29 mouse cellular contexts compared by ENCODE assay signal in genomic region chr17:23862926-23863325, GRCm38 (mm10). TPM values are rescaled to one million over a fixed set of nuclear protein-coding genes. Genes with fewer than 3 reads are reported as not detected.
"Had no signal": no experiment of that assay in that cellular context is flagged by ENCODE, and none has a peak within 500 bp of the region (broad histone marks: within the 10 kb centered on the region; RNA-seq: fewer than 3 reads in every experiment).

No protein-coding gene starts in this region.

- H3K4me3 ChIP-seq: heart, embryonic 13.5 days; heart, embryonic 15.5 days; hindbrain, embryonic 13.5 days; hindbrain, embryonic 15.5 days; left cerebral cortex, adult 2 months; limb, embryonic 10.5 days; limb, embryonic 12.5 days; liver, embryonic 13.5 days; liver, embryonic 15.5 days had no signal

- H3K27ac ChIP-seq: heart, embryonic 13.5 days; heart, embryonic 15.5 days; hindbrain, embryonic 13.5 days; hindbrain, embryonic 15.5 days; hindbrain, postnatal 0 days; left cerebral cortex, adult 2 months; limb, embryonic 10.5 days; limb, embryonic 12.5 days; liver, embryonic 13.5 days; liver, embryonic 15.5 days had no signal

- DNase-seq: gastrocnemius, postnatal 10 days; gastrocnemius, postnatal 36 days; heart, adult 18-20 months; heart, postnatal 14 days; heart, postnatal 36 days; kidney, adult 18-20 months; kidney, adult 8-10 months; kidney, postnatal 14 days; layer of hippocampus, adult 9-11 months; liver; liver, embryonic 13.5 days; liver, postnatal 0 days had no signal

RNA-seq across cellular contexts. Expression of gene Prss21, which starts 4.9 kb away (rescaled TPM):
- total RNA-seq: gastrocnemius, adult 18-20 months; gastrocnemius, postnatal 10 days; gastrocnemius, postnatal 36 days; heart, adult 18-20 months; heart, adult 8-10 months; heart, postnatal 14 days; heart, postnatal 36 days; hematopoietic stem cell, adult 5-6 weeks; hindbrain, postnatal 0 days; layer of hippocampus, adult 18-20 months; layer of hippocampus, adult 8-10 months; layer of hippocampus, postnatal 14 days; left cerebral cortex, adult 2 months; left cerebral cortex, postnatal 14 days; left cerebral cortex, postnatal 36 days had no signal

RNA-seq across cellular contexts. Expression of gene Dcpp1, which starts 17.8 kb away (rescaled TPM):
- total RNA-seq: gastrocnemius, adult 18-20 months; gastrocnemius, postnatal 10 days; gastrocnemius, postnatal 36 days; heart, adult 18-20 months; heart, adult 8-10 months; heart, postnatal 14 days; heart, postnatal 36 days; hematopoietic stem cell, adult 5-6 weeks; hindbrain, postnatal 0 days; layer of hippocampus, adult 18-20 months; layer of hippocampus, adult 8-10 months; layer of hippocampus, postnatal 14 days; left cerebral cortex, adult 2 months; left cerebral cortex, postnatal 14 days; left cerebral cortex, postnatal 36 days had no signal

RNA-seq across cellular contexts. Expression of gene Dcpp2, which starts 17.8 kb away (rescaled TPM):
- total RNA-seq: gastrocnemius, adult 18-20 months; gastrocnemius, postnatal 10 days; gastrocnemius, postnatal 36 days; heart, adult 18-20 months; heart, adult 8-10 months; heart, postnatal 14 days; heart, postnatal 36 days; hematopoietic stem cell, adult 5-6 weeks; hindbrain, postnatal 0 days; layer of hippocampus, adult 18-20 months; layer of hippocampus, adult 8-10 months; layer of hippocampus, postnatal 14 days; left cerebral cortex, adult 2 months; left cerebral cortex, postnatal 14 days; left cerebral cortex, postnatal 36 days had no signal

RNA-seq across cellular contexts. Expression of gene Prss41, which starts 19.0 kb away (rescaled TPM):
- total RNA-seq: gastrocnemius, adult 18-20 months; gastrocnemius, postnatal 10 days; heart, adult 18-20 months; heart, postnatal 14 days; heart, postnatal 36 days; hematopoietic stem cell, adult 5-6 weeks had no signal

RNA-seq across cellular contexts. Expression of gene Prss32, which starts 19.3 kb away (rescaled TPM):
- total RNA-seq: gastrocnemius, adult 18-20 months; gastrocnemius, postnatal 10 days; gastrocnemius, postnatal 36 days; heart, adult 18-20 months; heart, adult 8-10 months; heart, postnatal 14 days; heart, postnatal 36 days; hematopoietic stem cell, adult 5-6 weeks; hindbrain, postnatal 0 days; layer of hippocampus, adult 18-20 months; layer of hippocampus, adult 8-10 months; left cerebral cortex, adult 2 months; left cerebral cortex, postnatal 36 days had no signal
